Mouse (Mus musculus) ovary, postnatal 14 days (tissue): ENCODE data around the gene C1qtnf6.

Experiments
- DNase-seq: peaks from one replicate; pipeline ENCODE4 v3.0.0; 2022; ENCODE audit warnings: low spot score

The C1qtnf6 gene

DNA sequence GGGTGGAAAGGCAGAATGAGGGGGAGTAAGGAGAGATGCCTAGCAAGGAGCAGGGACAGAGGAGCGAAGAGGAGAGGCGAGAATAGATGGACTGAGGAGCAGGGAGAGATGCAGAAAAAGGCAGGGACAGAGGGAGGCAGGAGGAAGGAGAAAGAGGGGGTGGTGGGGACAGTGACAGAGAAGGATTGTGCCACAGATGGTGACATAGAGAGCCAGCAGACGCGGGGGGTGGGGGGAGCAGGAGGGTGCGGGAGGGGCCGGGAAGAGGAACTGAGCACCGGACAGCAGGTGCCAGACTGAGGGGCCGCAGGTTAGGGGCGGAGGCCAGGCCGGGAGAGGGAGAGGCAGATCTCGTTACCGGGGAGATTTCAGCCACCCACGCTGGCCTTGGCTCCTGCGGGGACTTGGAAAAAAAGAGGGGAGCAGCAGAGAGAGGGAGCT, 13.4 kb upstream of the C1qtnf6 start, which contains the start of gene Sstr3:
Sstr3 (minus strand) TSS at position 125 of the 441 bp plus-strand sequence.
- DNase-seq = no peak

GRCm38 (mm10) chr15:78544041-78544440, 12.8 kb upstream of the C1qtnf6 start:
- no peak for DNase-seq

DNA sequence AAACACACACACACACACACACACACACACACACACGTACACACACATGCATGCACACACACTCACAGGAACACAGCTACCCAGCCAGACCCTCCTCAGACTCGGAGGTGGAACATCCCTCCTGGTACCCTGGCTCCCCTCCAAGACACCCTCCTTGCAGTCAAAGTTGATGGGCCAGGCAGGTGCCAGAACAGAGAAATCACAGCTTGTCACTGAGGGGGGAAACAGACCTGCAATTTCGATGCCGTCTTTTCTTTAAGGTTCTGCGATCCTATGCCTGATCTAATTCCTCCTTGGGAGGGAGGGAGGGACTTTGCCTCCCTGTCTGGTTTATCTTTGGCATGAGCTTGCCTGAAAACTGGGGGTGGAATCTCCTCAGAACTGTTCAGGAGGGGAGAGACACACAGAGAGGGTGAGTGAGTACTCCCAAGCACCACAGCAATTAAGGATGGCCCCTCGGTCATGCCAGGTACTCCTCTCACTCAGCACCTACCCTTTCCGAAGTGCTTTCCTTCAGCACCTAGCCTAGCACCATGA, 11.6 kb upstream of the C1qtnf6 start:
- DNase-seq = no peak

DNA sequence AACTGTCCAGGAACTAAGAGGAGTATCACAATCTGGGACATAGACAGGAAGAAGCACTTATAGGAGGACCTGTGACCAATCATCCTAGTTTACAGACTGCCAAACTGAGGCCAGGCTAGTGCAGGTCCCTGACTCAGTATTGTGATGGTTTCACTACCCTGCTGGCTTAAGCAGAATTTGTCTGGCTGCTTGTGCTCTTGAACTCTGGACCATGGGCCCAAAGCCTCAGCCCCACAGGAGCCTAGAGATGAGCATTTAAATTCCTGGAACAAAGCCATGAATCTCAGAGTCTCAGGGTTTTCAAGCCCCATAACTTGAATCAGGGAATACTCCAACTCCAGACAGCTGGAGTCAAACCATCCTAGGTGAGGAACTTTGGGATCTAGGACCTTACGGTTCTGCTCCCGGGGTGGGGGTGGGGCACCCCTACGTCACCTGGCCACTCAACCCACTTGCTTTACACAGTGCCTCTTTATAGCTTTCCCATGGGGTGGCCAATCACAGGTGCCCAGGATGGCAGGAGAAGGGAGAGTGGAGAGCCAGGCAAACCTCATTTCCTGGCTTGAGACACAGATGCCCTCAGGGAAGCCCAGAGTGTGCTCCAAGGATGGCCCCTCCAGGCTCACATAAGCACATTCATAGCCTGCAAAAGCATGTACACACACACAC, 11.0 kb upstream of the C1qtnf6 start:
- no peak for DNase-seq

GRCm38 (mm10) chr15:78541606-78542005, 10.4 kb upstream of the C1qtnf6 start:
- no peak for DNase-seq

GRCm38 (mm10) chr15:78541036-78541435, 9.8 kb upstream of the C1qtnf6 start:
- DNase-seq = no peak

GRCm38 (mm10) chr15:78535723-78536421, 4.7 kb upstream of the C1qtnf6 start:
- DNase-seq = no peak

- no peak for DNase-seq
Measured at GRCm38 (mm10) chr15:78533346-78533835, 2.2 kb upstream of the C1qtnf6 start.

DNA sequence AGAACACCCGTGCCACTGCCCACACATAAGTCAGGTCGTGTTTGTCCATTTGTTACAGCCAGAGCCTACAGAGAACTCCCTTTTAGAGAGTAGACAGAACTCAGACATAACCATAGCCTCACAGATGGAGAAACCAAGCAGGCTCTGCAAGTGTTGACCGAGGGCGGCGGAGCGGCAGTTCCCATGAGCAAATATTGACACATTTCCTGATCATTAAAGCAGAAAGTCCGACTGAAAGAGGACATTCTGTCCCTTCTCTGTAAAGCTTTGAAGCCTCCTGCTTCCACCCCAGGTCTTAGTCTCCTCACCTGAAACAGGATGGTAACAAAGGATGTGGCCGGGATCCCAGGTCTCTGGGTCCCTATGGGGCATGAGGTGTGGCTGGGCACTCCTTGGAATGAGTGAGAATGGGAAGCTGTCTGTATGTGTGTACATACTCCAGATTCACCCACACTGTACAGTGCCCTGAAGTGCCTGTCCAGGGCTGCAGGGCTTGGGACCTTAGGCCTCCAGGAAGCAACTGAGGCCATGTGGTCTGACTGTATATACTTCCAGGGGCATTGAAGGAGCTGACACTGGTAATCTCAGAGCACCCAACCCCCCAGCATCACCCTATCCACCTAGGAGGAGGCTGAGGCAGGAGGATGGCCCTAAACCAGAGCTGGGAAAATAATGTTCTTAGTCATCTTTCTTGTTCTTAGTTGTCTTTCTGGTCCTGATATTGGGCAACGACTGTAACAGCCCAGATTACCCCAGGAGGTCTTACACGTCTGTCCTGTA, 1.5 kb upstream of the C1qtnf6 start:
- no peak for DNase-seq

- DNase-seq = peak; percentile 97
Measured at GRCm38 (mm10) chr15:78531901-78532469, 769 bp upstream of the C1qtnf6 start.

DNA sequence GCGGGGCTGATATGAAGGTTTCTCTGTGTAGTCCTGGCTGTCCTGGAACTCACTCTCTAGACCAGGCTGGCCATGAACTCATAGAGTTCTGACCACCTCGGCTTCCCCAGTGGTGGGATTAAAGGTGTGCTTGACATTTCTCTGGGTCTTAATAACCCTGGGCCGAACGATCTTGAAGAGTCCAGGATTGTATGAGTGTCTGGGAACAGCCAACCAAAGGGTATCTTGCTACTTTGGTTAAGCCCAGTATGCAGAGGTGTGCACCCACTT, 170 bp upstream of the C1qtnf6 start:
- no peak for DNase-seq

GRCm38 (mm10) chr15:78530141-78530540, 1.1 kb downstream of the C1qtnf6 start:
- DNase-seq = no peak

DNA sequence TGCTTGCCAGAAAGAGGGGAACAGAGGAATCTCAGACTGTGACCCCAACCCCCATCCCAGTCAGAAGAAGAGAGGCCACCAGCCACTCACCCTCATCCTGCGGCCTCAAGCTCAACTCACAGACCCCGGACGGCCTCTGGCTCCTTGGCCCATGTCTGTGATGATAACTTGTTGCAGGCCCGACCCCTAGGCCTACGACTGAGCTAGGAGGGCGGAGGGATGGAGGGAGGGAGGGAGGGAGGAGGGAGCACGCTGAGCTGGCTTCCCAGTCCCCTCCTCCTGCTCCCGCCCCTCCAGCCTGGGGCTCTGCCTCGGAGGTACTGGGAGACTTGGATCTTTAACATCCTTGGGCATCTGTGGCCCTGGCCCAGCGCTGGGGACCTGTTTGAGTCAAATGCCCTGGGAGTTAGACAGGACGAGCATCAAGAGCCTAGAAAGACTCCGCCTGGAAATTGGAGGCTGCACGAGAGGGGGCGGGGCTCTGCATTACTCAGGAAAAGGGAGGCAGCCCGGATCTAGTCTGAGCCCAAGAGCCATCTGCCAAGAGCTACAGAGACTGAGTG, 1.7 kb downstream of the C1qtnf6 start:
- DNase-seq = peak; percentile 48

- no peak for DNase-seq
Measured at GRCm38 (mm10) chr15:78528726-78529411, 2.3 kb downstream of the C1qtnf6 start.

DNA sequence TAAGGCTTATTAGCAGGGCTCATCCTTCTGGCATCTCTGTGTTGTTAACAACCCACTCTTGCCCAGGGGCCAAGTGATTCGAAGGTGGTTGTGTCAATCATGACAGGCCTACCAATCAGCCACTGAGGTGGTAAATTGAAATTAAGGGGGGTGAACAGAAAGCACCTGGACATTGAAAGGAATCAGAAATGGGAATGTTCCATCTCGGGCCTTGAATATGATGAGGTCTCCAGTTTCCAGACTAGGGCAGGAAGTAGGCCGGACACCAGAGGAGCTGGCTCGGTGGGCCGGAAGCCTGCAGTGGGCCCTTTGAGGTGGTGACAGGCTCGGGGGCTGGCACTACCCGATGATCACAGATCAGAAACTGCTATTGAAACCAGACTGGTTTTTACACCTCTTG, 3.2 kb downstream of the C1qtnf6 start:
- no peak for DNase-seq

DNA sequence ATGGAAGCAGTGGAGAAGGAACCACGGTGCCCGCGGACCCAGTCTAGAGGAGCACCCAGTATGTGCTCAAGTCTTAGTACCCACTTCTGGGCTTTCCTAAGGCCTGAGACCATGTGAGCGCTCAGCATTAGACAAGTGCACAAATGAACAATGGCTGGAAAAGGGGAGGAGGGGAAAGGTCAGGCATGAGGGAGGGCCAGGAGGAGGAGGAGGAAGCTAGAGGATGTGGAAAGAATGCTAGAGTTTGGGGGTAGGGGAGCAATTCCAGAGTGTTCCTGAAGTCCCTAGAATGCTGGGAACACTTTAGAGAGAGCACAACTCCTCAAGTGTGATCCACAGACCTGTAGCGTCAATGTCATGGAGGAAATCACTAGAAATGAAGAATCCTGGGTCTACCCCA, 7.1 kb downstream of the C1qtnf6 start:
- no peak for DNase-seq

DNA sequence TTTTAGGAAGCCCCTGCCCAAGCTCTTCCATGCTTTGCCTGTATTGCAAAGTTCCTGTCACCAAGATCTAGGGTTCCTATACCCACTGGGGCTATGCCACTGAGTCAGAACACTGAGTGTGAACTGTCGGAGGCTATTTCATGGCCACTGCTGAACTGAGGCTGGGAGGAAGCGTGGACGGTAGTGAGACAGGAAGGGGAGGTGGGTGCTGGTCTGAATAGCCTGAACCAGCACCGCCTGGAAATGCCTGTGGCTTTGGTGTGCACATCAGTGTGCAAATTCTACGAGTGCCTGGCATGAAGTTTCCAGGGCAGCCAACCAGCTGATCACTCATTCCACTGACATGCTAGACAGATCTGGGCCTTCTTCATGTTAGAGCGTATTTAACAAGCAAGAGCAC, 9.3 kb downstream of the C1qtnf6 start:
- no peak for DNase-seq

DNA sequence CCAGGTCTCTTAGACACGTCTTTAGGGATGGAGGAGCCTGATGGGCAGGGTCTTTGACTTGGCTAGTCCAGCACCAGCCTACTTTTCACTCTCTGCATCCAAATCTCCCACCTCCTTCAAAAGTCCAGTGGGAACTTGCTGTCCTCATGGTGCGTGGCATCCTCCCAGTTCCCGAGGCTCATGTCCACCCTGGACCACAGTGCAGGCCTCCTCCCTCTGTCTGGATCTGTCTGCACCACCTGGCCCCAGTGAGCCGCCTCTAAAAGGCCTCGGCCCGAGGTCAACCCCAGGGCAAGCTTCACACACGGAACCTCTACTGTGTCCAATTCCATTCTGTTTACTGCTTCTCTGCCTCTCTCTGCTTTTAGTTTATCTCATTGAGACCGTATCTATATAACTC, 9.9 kb downstream of the C1qtnf6 start:
- DNase-seq = no peak

DNA sequence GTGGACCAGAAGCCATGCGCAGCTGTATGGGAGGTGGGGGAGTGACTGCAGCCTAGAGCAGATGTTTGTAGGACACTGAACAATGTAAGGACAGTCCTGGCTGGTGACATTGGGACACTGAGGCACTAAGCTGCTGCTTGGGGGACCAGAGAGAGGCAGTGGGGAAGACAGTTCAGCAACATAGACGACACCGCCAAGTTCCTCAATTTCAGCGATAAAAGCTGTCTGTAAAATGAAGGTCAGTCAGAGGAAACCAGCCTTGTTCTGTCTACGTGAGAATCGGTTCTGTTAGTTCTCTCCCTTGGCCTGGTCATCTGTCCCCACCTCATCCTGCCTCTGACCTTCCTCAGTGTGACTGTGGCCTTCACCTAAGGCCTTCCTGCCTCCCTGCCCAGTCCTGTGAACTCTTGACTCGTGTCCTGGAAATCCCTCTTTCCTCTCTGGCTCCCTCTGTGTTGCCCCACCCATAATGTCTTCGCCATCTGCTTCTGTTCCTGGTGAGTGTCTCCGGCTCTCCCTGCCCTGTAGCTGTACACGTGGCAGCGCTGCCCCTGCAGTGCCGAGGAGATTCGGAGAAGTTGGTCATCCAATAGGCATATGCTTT, 11.0 kb downstream of the C1qtnf6 start:
- no peak for DNase-seq

GRCm38 (mm10) chr15:78518221-78518620, 13.0 kb downstream of the C1qtnf6 start:
- DNase-seq = no peak

DNA sequence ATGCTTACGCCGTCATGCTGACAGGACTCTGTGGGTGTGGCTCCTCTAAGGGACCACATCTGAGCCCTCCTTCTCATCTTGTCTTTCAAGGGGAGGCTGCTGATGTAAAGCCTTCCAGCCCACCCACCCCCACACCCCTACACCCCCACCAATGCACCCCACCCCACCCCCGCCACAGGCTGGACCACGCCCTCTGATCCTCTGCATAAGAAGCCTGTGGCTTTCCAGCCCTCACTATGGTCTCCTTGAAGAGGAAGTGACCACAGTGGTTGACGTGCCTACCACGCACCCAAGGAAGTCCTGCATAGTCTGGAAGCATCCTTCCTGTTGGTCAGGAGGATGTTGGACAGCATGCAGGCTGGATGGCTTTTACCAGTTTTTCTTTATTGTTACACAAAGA, 15.5 kb downstream of the C1qtnf6 start:
- no peak for DNase-seq
